Mouse (Mus musculus) ES-E14 (cell line): ENCODE results near the gene Lmod3.

Source experiments
- CHD2 ChIP-seq: IDR thresholded peaks from 2 replicates; pipeline ENCODE4 v1.6.1; 2014; ENCODE audit warnings: mild to moderate bottlenecking, low read depth, low read length, inconsistent platforms
- MAFK ChIP-seq: IDR thresholded peaks from 2 replicates; pipeline ENCODE4 v1.6.1; 2014; ENCODE audit warnings: mild to moderate bottlenecking, low read depth, low read length, inconsistent platforms; ENCODE audit not compliant: insufficient read depth
- ZNF384 ChIP-seq: IDR thresholded peaks from 2 replicates; pipeline ENCODE4 v1.6.1; 2012; ENCODE audit warnings: low read depth, low read length, inconsistent platforms

- TF ChIP-seq MAFK = no peak
- no peak for TF ChIP-seq CHD2
- TF ChIP-seq ZNF384 = no peak
Measured at GRCm38 (mm10) chr6:97266661-97267060, 14.1 kb upstream of the Lmod3 start.
